Mouse (Mus musculus) left cerebral cortex, adult 8-10 months (tissue): Measurements from ENCODE around the gene Aprt. TPM values are rescaled to one million over a fixed set of nuclear protein-coding genes. Genes with fewer than 3 reads are reported as not detected.

Experiments
- DNase-seq, 2 experiments: peaks; one replicate each; pipeline ENCODE4 v3.0.0; 2022; ENCODE audit warnings: low spot score in 2 of 2
- microRNA-seq, 2 experiments: library from miRNA; unstranded; fragments of <30 nt; microRNA quantifications; one replicate each; pipeline ENCODE4 v1.2.0; 2022
- total RNA-seq, 4 experiments: library from RNA; stranded (reverse); gene quantifications; 2 replicates each; pipeline ENCODE4 v1.2.4; 2022

Gene Aprt
- total RNA-seq, 4 experiments from 2014 or later: 52.8 to 60.2 (median 57.6) TPM

DNA sequence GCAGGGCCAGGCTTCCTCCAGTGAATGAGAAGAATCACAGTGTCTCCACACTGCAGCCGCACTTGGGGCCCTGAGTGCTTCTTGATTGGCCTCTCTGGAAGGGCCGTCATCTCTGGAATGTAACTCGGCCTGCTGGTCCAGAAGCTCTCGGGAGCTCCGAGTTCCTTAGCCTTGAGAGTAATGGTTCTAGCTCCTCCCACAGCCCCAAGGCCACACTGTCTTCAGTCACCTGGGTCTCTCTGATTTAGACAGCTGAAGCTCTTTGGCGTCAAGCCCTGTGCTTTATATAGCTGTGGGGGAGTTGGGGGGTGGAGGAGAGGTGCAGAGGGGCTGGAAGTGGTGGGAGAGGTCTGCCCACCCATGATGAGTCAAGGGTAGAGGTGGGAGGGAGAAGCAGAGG, 39.7 kb downstream of the Aprt start:
- DNase-seq: no peak

DNA sequence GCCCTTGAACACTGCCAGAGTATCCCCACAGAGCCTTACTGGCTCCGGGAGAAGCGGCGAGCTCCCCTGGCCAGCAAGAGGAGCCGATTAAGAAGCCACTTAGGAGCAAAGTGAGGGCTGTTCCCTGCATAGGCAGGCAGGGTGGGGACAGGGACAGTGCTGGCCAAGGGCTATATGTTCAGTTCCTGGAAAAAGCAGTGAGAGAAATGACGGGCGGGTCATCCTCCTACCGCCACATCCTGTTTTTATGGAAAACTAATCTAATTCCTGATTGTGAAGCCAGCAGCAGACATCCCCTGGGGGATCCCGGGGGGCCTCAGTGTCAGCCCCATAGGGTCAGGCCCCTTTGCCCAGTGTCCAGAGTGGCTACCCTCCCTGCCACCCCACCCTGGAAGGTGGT, 45.4 kb downstream of the Aprt start:
- no peak for DNase-seq

DNA sequence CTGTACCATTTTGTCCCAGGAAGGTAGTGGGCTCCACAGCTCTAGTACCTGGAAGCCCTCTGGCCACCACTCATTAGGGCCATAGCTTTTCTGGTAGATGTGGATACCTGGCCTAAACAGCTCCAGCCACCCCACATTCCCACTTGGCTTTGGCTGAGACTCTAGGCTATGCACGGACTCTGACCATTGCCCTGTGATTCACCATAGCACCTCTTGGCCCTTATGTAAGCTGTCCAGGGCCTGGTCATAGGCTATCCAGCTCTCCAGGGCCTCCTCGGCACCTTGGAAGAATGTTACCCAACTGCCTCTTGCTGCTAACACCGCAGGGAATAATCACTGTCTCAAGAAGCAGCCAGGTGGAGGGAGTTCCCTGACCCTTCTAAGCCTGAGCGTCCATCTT, 47.5 kb downstream of the Aprt start:
- no peak for DNase-seq

DNA sequence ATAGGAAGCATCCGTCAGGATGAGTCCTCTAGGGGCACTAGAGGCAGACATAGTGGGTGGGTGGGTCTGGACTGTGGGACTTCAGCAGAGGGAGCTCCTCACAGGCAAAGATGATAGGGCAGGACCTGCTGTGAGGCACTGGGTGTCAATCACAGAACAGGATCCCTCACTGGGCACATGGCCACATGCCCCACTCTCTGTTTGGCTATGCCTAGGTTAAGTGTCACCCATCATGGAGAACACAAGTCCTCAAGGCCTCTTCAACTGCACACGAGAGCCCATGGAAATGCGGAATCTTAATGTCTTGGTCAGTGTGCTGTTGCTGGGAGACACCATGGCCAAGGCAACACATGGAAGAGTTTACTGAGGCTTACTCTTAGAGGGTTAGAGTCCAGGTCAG, 48.8 kb downstream of the Aprt start:
- DNase-seq: no peak

DNA sequence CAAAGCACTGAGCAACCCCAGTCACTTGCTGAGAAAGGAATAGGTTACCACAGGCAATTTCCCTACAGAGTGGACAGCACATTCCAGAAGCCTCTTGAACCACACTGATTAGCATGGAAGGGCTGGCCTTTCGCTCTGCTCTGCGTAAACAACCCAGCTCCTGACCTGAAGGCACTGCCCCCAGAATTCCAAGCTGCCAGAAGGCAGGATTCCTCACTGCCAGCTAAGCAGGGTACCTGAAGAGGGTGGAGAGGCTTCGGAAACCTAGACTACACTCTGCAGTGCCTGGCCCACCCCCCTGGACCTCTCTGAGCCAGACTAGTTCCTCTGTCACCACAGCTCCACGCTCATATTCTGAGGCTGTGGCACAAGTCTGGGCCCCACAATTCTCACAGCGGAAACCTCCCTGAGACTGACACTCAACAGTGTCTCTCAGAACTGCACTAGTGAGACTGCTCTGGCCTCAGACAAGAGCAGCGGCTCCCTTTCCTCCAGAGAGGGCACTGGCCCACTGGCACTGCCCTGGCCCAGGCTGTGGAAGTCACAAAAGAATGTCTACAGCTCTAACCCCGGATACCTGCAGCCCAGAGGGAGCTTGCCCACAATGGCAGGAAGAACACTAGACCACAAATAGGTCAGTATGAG, 50.1 kb downstream of the Aprt start:
- DNase-seq: no peak

DNA sequence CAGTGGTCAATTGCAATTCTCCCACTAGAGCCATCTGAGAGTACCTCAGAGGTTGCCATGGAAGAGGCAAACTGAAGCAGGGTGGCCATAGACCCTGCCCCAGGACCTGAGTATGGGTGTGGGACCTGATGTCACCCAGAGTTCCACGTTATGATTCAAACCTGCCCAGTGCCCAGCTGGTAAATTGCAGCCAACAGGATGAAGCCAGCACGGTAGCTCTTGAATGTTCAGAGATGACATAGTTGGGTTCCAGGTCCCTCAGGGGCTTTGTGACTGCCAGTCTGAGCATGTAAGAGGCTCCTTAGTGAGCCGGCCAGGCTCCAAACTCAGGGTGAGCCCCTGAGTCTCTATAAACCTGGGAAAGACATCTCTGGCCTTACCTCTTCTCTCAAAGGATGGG, 50.6 kb downstream of the Aprt start:
- DNase-seq: no peak

DNA sequence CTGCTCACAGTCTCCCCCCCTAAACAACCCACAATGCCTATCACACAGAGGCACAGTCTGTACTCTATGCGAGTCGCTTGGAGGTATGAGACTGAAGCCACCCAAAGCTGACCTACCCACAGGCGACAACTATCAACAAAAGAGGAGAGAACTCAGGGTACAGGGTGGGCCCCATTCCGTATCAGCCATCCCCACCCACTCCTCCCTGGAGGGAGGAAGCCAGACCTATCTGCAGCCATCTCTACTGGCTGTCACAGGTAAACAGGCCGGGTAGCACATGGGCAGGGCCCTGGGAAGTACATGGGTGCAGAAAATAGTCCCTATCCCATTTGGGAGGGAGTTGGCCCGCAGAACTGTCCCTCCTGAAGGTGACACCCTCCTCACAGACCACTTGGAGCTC, 51.7 kb downstream of the Aprt start:
- DNase-seq: no peak

Small RNA genes within 50 kb of the gene (microRNA-seq; reads per million reads assigned to microRNA genes)
- gene Mir6396: 0 reads per million in 2 experiments

Other genes starting within 250 kb of the Aprt start
- 10 to 100 TPM in 3 of 4 experiments, 1 to 10 TPM in 1; 8.6 to 11.3 (median 10.8) TPM for gene Trhr2, start 216.2 kb downstream of the Aprt start, total RNA-seq
- gene Zc3h18, start 200.3 kb downstream of the Aprt start, total RNA-seq: 10 to 100 TPM; 38.8 to 41.1 (median 40.4) TPM
- gene Il17c, start 154.9 kb downstream of the Aprt start, total RNA-seq: not detected
- 10 to 100 TPM in 3 of 4 experiments, 1 to 10 TPM in 1; 9.7 to 38.7 (median 16.8) TPM for gene Cyba, start 144.0 kb downstream of the Aprt start, total RNA-seq
- 10 to 100 TPM; 22.5 to 32.0 (median 29.1) TPM for gene Mvd, start 133.5 kb downstream of the Aprt start, total RNA-seq
- under 1 TPM; 0.59 to 0.80 (median 0.75) TPM for gene Snai3, start 116.2 kb downstream of the Aprt start, total RNA-seq
- gene Rnf166, start 100.8 kb downstream of the Aprt start, total RNA-seq: 10 to 100 TPM; 33.2 to 39.7 (median 37.7) TPM
- gene Ctu2, start 100.8 kb downstream of the Aprt start, total RNA-seq: 10 to 100 TPM; 21.3 to 27.5 (median 22.6) TPM
- 1 to 10 TPM; 5.6 to 6.7 (median 6.1) TPM for gene Piezo1, start 25.6 kb downstream of the Aprt start, total RNA-seq
- gene Cdt1, start 8.9 kb downstream of the Aprt start, total RNA-seq: 1 to 10 TPM; 4.1 to 5.0 (median 4.4) TPM
- 10 to 100 TPM in 3 of 4 experiments, 1 to 10 TPM in 1; 9.3 to 11.5 (median 10.9) TPM for gene Galns, start 34.6 kb upstream of the Aprt start, total RNA-seq
- gene Trappc2l, start 34.7 kb upstream of the Aprt start, total RNA-seq: 10 to 100 TPM; 73.8 to 84.5 (median 76.0) TPM
- gene Pabpn1l, start 45.8 kb upstream of the Aprt start, total RNA-seq: not detected
- gene Cbfa2t3, start 122.2 kb upstream of the Aprt start, total RNA-seq: 10 to 100 TPM; 21.6 to 26.5 (median 24.1) TPM
- 10 to 100 TPM; 22.7 to 28.2 (median 26.1) TPM for gene Acsf3, start 198.6 kb upstream of the Aprt start, total RNA-seq